Mouse (Mus musculus) erythroblast, embryonic 14.5 days (primary cell): Measurements from ENCODE around the gene B3gnt3. TPM values are rescaled to one million over a fixed set of nuclear protein-coding genes. Genes with fewer than 3 reads are reported as not detected.
"Not testable (repeated sequence)": the region's sequence is repeated elsewhere in the genome, so short reads cannot be mapped to it uniquely, and the experiment has no call there.

Source experiments
- H3K27me3 ChIP-seq: 2 replicates; pipeline ENCODE4 v1.6.1; 2012; ENCODE audit warnings: inconsistent platforms; ENCODE audit not compliant: control insufficient read depth
- H3K36me3 ChIP-seq: 2 replicates; pipeline ENCODE4 v1.6.1; 2012; ENCODE audit warnings: mild to moderate bottlenecking, inconsistent platforms; ENCODE audit not compliant: control insufficient read depth
- H3K4me1 ChIP-seq: 2 replicates; pipeline ENCODE4 v1.6.1; 2012; ENCODE audit warnings: inconsistent platforms; ENCODE audit not compliant: control insufficient read depth
- H3K4me3 ChIP-seq: replicated peaks from 2 replicates; pipeline ENCODE3; 2012; ENCODE audit warnings: moderate library complexity, mild to moderate bottlenecking, inconsistent platforms
- H3K9me3 ChIP-seq: 2 replicates; pipeline ENCODE4 v1.6.1; 2012; ENCODE audit warnings: low read length, inconsistent platforms, mixed read lengths; ENCODE audit not compliant: control insufficient read depth
- GATA1 ChIP-seq: IDR thresholded peaks from 2 replicates; pipeline ENCODE4 v1.6.1; 2012; ENCODE audit warnings: low read length, inconsistent platforms, mixed read lengths
- TAL1 ChIP-seq: IDR thresholded peaks from 3 replicates; pipeline ENCODE4 v1.6.1; 2012; ENCODE audit warnings: low read length, inconsistent platforms, mixed read lengths
- polyA plus RNA-seq: library from polyadenylated mRNA; stranded (reverse); fragments of >175 nt; gene quantifications from 2 replicates; pipeline ENCODE4 v1.2.3, GENCODE M21; 2012

B3gnt3 gene
- polyA plus RNA-seq, 1 experiment = 3.4 TPM

DNA sequence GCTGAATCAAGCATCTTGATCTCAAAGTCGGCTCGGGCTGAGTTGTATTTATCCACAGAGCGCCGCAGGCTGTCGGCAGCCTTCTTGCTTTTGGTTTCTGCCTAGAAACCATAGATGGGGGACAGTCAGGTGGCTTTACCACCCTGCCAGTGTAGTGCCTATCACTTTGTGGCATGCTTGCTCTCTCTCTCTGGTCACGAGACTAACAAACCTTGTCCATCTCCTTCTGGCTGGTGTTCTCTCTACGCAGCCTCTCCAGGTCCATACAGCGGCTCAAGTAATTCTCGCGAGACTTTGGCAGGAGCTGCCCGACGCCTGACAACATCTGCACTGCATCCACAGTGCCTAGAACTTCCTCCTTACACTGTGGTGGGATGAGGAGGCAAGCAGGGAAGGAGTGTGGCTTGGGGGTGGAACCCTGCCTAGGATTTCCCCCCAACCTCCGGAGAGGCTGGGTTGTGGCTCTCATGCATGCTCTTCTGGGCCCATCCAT is 15.0 kb upstream of the B3gnt3 start:
- no peak overlapping the region for H3K4me3 ChIP-seq
- no peaks in the 10 kb centered on the region for H3K27me3 ChIP-seq
- peaks cover 98% of the 10 kb centered on the region for H3K36me3 ChIP-seq
- peaks cover 23% of the 10 kb centered on the region for H3K4me1 ChIP-seq
- no peaks in the 10 kb centered on the region for H3K9me3 ChIP-seq
- TF ChIP-seq GATA1 = no peak
- no peak for TF ChIP-seq TAL1

DNA sequence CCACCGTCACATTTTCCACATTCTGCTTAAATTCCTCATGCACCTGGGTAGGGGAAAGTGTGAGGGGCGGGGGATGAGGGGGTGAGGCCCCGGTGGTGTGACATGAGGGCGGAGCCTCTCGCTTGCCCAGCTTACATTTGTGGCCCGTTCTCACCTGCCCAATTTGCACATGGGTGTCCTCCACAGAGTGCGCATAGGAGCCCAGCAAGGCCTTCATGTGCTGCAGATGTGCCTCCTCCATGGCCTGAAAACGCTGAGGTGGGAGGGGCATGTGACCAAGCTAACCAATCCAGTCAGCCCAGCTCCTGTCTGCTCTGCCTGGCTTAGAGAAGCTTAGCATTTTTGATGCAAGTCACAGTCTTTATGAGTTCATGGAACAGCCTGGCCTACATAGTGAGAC is 13.9 kb upstream of the B3gnt3 start:
- Histone ChIP-seq H3K4me1 (peaks cover 16% of the 10 kb centered on the region), H3K27me3 (no peaks in the 10 kb centered on the region), H3K36me3 (peaks cover 98% of the 10 kb centered on the region), H3K4me3 (no peak overlapping the region), H3K9me3 (no peaks in the 10 kb centered on the region)
- TF ChIP-seq TAL1 (no peak), GATA1 (no peak)

DNA sequence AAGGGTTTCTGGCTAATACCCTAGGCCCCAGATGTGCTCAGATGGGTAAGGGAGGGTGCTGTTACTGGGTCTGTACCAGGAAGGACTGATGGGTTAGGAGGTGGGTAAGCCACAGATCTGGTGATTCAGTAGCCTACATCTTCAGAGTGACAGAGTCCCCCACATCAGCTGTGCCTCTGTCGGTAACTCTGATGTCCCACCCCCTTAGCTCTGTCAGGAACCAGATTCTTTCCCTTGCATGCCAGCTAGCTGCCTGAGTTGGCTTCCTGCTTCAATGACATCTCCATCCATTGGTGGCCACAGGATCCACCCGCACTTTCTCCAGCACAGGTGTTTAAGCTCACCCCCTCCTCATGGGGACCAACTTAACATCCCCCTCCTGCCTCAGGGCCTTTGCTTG is 10.0 kb upstream of the B3gnt3 start:
- no peaks in the 10 kb centered on the region for H3K9me3 ChIP-seq
- TF ChIP-seq GATA1 (no peak), TAL1 (no peak)
- H3K36me3 ChIP-seq = peaks cover 89% of the 10 kb centered on the region
- peaks cover 6% of the 10 kb centered on the region; the same call in 1 of the 2 replicates for H3K27me3 ChIP-seq
- no peak overlapping the region for H3K4me3 ChIP-seq
- H3K4me1 ChIP-seq = peaks cover 20% of the 10 kb centered on the region

DNA sequence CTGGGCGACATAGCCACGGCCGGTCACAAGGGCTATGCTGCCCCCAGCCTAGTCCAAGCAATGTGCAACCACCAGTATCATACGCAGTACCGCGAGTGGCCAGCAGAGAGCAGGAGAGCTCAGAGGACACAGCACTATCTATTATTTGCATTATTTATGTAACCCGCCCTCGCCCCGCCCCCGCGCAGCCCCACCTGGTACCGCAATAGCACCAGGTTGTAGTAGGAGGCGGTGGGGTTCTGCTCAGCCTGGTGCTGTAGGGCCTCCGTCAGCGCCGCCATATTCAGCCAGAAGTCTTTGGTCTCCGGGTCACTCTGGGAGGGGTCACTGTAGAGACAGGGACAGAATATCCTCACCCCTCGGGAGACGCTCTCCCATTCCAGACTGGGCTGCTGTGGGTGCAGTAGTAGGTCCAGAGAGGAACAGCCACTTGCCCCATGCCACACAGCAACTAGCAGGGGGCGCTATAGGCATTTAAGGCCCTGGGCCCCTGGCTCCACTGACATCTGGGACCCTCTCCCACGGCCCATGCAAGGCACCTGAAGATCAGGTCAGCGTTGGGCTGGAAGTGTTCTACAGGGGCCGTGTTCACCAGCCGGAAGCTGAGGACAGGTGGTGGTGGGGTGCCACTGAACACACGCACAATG is 8.3 kb upstream of the B3gnt3 start:
- peaks cover 75% of the 10 kb centered on the region for H3K36me3 ChIP-seq
- no peak overlapping the region for H3K4me3 ChIP-seq

DNA sequence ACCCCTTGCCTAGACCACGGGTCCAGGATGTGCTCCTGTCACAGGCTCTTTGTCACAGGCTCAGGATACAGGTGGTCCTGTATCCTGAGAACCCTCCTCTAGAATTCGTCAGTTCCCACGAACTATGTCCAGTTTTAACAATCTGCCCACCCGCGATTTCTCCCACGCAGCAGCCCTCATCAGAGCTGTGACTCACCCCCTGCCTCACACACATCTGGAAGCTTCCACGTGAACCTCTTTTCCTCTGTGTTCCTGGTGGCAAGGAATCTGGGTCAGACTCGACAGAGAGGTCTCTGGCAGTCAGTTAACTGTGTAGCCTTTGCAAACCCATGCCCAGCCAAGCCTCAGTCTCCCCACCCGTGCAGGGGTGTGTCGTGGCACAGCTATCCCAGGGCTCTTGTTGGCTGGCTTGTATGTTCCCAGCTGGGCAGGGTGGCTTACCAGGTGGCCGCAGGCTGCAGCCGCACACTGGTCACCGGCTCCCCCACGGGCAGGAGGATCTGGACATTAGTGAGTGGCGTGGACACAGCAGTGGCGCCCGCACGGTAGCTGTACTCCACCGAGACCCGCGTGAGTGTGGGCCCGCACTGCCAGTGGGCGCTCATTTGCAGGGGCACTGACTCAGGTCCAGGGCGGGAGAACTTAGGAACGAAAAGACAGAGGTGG is 7.7 kb upstream of the B3gnt3 start:
- peaks cover 31% of the 10 kb centered on the region for H3K4me1 ChIP-seq
- H3K27me3 ChIP-seq = peaks cover 14% of the 10 kb centered on the region
- no peak overlapping the region for H3K4me3 ChIP-seq
- no peaks in the 10 kb centered on the region for H3K9me3 ChIP-seq
- peaks cover 70% of the 10 kb centered on the region for H3K36me3 ChIP-seq
- no peak for TF ChIP-seq GATA1
- TF ChIP-seq TAL1 = no peak

More for the DNA sequence above, 8.3 kb upstream of the B3gnt3 start:
- Histone ChIP-seq H3K4me1 (peaks cover 25% of the 10 kb centered on the region), H3K27me3 (peaks cover 11% of the 10 kb centered on the region), H3K9me3 (no peaks in the 10 kb centered on the region)
- no peak for TF ChIP-seq TAL1
- TF ChIP-seq GATA1 = no peak

DNA sequence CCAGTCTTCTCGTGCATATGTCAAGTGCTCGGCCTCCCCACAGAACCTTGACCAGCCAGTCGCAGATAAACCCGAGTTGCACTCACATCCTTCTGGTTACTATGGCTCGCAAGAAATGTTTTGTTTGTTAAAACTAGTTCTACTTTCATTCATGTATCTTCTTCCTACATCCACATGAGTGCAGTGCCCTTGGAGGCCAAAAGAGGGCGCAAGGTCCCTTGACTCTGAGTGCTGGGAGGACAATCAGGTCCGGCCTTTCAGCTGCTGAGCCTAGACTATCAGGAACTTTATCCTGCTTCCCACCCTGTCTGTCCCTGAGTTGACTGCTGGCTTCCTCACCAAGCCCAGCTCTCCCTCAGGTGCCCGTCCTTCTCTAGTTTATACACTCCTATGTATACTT is 6.3 kb upstream of the B3gnt3 start:
- peaks cover 45% of the 10 kb centered on the region for H3K4me1 ChIP-seq
- H3K9me3 ChIP-seq = no peaks in the 10 kb centered on the region
- H3K4me3 ChIP-seq = no peak overlapping the region
- H3K36me3 ChIP-seq = peaks cover 57% of the 10 kb centered on the region
- peaks cover 14% of the 10 kb centered on the region for H3K27me3 ChIP-seq
- TF ChIP-seq GATA1 = no peak
- no peak for TF ChIP-seq TAL1

DNA sequence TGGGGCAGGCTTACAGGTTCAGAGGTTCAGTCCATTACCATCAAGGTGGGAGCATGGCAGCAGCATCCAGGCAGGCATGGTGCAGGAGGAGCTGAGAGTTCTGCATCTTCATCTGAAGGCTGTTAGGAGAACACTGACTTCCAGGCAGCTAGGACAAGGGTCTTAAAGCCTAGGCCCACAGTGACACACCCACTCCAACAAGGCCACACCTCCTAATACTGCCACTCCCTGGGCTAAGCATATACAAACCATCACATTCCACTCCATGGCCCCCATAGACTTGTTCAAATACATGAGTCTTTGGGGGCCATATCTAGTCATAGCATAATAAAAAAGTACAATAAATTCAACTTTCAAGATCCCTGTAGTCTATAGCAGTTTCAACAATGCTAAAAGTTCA is 1.8 kb upstream of the B3gnt3 start:
- Histone ChIP-seq H3K27me3 (peaks cover 38% of the 10 kb centered on the region), H3K4me1 (peaks cover 73% of the 10 kb centered on the region), H3K4me3 (peak overlapping the region; percentile 80), H3K36me3 (peaks cover 14% of the 10 kb centered on the region)
- H3K9me3 ChIP-seq = not testable (repeated sequence)

DNA sequence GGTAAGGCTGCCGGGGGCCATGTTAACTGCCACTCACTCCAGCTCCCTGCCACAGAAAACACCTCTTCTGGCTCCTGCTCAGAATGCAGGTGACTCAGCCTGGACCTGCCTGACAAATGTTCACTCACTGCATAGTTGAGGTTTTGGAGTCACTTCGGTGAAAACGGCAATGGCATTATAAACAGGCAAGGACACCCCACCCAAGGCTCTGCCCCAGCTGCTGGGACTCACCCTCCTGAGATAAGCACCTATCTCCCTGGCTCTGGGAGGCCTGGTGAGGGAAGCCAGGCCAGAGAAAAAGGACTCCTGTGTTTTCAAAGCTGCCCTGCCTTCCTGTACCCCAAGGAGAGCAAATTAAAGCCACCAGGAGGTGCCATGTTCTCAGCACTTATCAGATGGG is 1.3 kb upstream of the B3gnt3 start:
- no peaks in the 10 kb centered on the region for H3K9me3 ChIP-seq
- peaks cover 11% of the 10 kb centered on the region for H3K36me3 ChIP-seq
- H3K4me1 ChIP-seq = peaks cover 76% of the 10 kb centered on the region
- peak overlapping the region; percentile 80 for H3K4me3 ChIP-seq
- peaks cover 39% of the 10 kb centered on the region for H3K27me3 ChIP-seq
- TF ChIP-seq TAL1 = peak; percentile 57; the same call in 2 of the 3 replicates
- peak; percentile 92 for TF ChIP-seq GATA1

DNA sequence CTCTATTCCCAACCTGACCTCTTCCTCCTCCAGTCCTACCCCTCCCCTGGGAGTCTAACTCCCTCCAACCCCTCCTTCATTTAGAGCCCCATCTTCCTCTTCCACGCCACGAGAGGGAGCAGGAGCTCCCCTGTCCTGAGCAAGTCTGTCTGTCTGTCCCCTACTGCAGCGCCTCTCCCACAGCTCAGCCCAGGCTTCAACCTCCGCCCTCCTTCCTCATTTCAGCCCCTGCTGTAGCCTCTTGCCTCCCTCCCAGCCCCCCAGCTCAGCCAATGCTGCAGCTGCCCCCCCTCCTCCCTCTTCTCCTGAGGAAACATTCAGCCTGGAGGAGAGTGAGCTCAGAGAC is 471 bp upstream of the B3gnt3 start:
- peaks cover 5% of the 10 kb centered on the region for H3K36me3 ChIP-seq
- no peaks in the 10 kb centered on the region; the same call in 1 of the 2 replicates for H3K9me3 ChIP-seq
- H3K27me3 ChIP-seq = peaks cover 42% of the 10 kb centered on the region
- TF ChIP-seq TAL1 (no peak), GATA1 (no peak)
- peak overlapping the region; percentile 80 for H3K4me3 ChIP-seq
- peaks cover 77% of the 10 kb centered on the region for H3K4me1 ChIP-seq
